Mouse (Mus musculus): Measurements from ENCODE around the gene Gm28043.
"Not testable (repeated sequence)": the region's sequence is repeated elsewhere in the genome, so short reads cannot be mapped to it uniquely, and the experiment has no call there.

The Gm28043 gene

GRCm38 (mm10) chr17:29711076-29711744 is 96.5 kb downstream of the Gm28043 start:
- DNase-seq (ENCODE audit: low spot score in 2 of 2) = no peak

GRCm38 (mm10) chr17:29711745-29712431 is 97.2 kb downstream of the Gm28043 start:
- no peak for DNase-seq (ENCODE audit: low spot score in 2 of 2)

- DNase-seq (ENCODE audit: low spot score in 2 of 2) = no peak
Observed at GRCm38 (mm10) chr17:29712565-29712964, 97.9 kb downstream of the Gm28043 start.

- DNase-seq (ENCODE audit: low spot score in 2 of 2) = not testable (repeated sequence)
Observed at GRCm38 (mm10) chr17:29713734-29714133, 99.1 kb downstream of the Gm28043 start.

- peak; percentile 94 to 96 for DNase-seq (ENCODE audit: low spot score in 2 of 2)
Observed at GRCm38 (mm10) chr17:29716732-29717445, 102.2 kb downstream of the Gm28043 start, which contains the start of gene Ccdc167. Gene Ccdc167 (minus strand): TSS chr17:29717044.

- no peak for DNase-seq (ENCODE audit: low spot score in 2 of 2)
Observed at GRCm38 (mm10) chr17:29718660-29719059, 104.0 kb downstream of the Gm28043 start.

GRCm38 (mm10) chr17:29719628-29720575 is 105.2 kb downstream of the Gm28043 start:
- no peak for DNase-seq (ENCODE audit: low spot score in 2 of 2)

GRCm38 (mm10) chr17:29720755-29721365 is 106.2 kb downstream of the Gm28043 start:
- no peak for DNase-seq (ENCODE audit: low spot score in 2 of 2)

- DNase-seq (ENCODE audit: low spot score in 2 of 2) = no peak
Observed at GRCm38 (mm10) chr17:29724610-29725009, 109.9 kb downstream of the Gm28043 start.

GRCm38 (mm10) chr17:29725027-29725620 is 110.4 kb downstream of the Gm28043 start:
- no peak for DNase-seq (ENCODE audit: low spot score in 2 of 2)

- DNase-seq (ENCODE audit: low spot score in 2 of 2) = peak in 1 of 2 experiments; percentile 25
Observed at GRCm38 (mm10) chr17:29728082-29728481, 113.4 kb downstream of the Gm28043 start.

GRCm38 (mm10) chr17:29730510-29731265 is 116.0 kb downstream of the Gm28043 start:
- DNase-seq (ENCODE audit: low spot score in 2 of 2) = no peak

- no peak for DNase-seq (ENCODE audit: low spot score in 2 of 2)
Observed at GRCm38 (mm10) chr17:29731266-29731952, 116.7 kb downstream of the Gm28043 start.

GRCm38 (mm10) chr17:29731953-29732325 is 117.3 kb downstream of the Gm28043 start:
- no peak for DNase-seq (ENCODE audit: low spot score in 2 of 2)

GRCm38 (mm10) chr17:29732522-29732921 is 117.8 kb downstream of the Gm28043 start:
- no peak for DNase-seq (ENCODE audit: low spot score in 2 of 2)

GRCm38 (mm10) chr17:29736448-29737014 is 121.9 kb downstream of the Gm28043 start:
- no peak for DNase-seq (ENCODE audit: low spot score in 2 of 2)

- no peak for DNase-seq (ENCODE audit: low spot score in 2 of 2)
Observed at GRCm38 (mm10) chr17:29737849-29738804, 123.5 kb downstream of the Gm28043 start.

- no peak for DNase-seq (ENCODE audit: low spot score in 2 of 2)
Observed at GRCm38 (mm10) chr17:29747466-29747865, 132.8 kb downstream of the Gm28043 start.
